Mouse (Mus musculus) small intestine, adult 2 months (tissue): Measurements from ENCODE around the gene Gm48552. TPM values are rescaled to one million over a fixed set of nuclear protein-coding genes. Genes with fewer than 3 reads are reported as not detected.

Source experiments
- H3K27ac ChIP-seq: fragments of 200-500 bp; 2 replicates; pipeline ENCODE4 v1.5.1; 2012; ENCODE audit warnings: low read depth, low read length, control low read depth, inconsistent platforms; ENCODE audit not compliant: insufficient read depth
- H3K27me3 ChIP-seq: fragments of 200-500 bp; 2 replicates; pipeline ENCODE4 v1.6.1; 2012; ENCODE audit warnings: mild to moderate bottlenecking, moderate library complexity, low read length, inconsistent platforms; ENCODE audit not compliant: control insufficient read depth, insufficient read depth
- H3K36me3 ChIP-seq: fragments of 200-500 bp; 2 replicates; pipeline ENCODE4 v1.6.1; 2012; ENCODE audit warnings: mild to moderate bottlenecking, low read length, control low read depth, inconsistent platforms; ENCODE audit not compliant: control insufficient read depth, insufficient read depth
- H3K4me1 ChIP-seq: fragments of 200-500 bp; 2 replicates; pipeline ENCODE4 v1.6.1; 2012; ENCODE audit warnings: low read length, inconsistent platforms, mixed read lengths; ENCODE audit not compliant: control insufficient read depth, insufficient read depth, insufficient read length
- H3K4me3 ChIP-seq: fragments of 200-500 bp; 2 replicates; pipeline ENCODE4 v1.5.1; 2012; ENCODE audit warnings: low read depth, mild to moderate bottlenecking, control low read depth, inconsistent platforms, low read length, moderate library complexity
- CTCF ChIP-seq: fragments of 200-500 bp; IDR thresholded peaks from 2 replicates; pipeline ENCODE4 v1.5.1; 2012; ENCODE audit warnings: low read depth, mild to moderate bottlenecking, control low read depth, inconsistent platforms, low read length, moderate library complexity, mixed read lengths; ENCODE audit not compliant: insufficient replicate concordance, insufficient read length; ENCODE audit errors: extremely low read depth
- POLR2A ChIP-seq: fragments of 200-500 bp; IDR thresholded peaks from 2 replicates; pipeline ENCODE4 v1.6.1; 2012; ENCODE audit warnings: low read depth, mild to moderate bottlenecking, control low read depth, inconsistent platforms, low read length, moderate library complexity
- WGBS: fragments of 180-500 bp; shearing (Covaris S2); methylation state at CpG from one replicate; pipeline ENCODE4 v1.1.7; 2018; 5-methylcytosine and 5-hydroxymethylcytosine counted together
- polyA plus RNA-seq: library from polyadenylated mRNA; depleted of rRNA; stranded (reverse); fragments of >200 nt; gene quantifications from 2 replicates; pipeline ENCODE4 v1.2.3, GENCODE M21; 2012

The Gm48552 gene
- polyA plus RNA-seq, 1 experiment = 5.0 TPM

DNA sequence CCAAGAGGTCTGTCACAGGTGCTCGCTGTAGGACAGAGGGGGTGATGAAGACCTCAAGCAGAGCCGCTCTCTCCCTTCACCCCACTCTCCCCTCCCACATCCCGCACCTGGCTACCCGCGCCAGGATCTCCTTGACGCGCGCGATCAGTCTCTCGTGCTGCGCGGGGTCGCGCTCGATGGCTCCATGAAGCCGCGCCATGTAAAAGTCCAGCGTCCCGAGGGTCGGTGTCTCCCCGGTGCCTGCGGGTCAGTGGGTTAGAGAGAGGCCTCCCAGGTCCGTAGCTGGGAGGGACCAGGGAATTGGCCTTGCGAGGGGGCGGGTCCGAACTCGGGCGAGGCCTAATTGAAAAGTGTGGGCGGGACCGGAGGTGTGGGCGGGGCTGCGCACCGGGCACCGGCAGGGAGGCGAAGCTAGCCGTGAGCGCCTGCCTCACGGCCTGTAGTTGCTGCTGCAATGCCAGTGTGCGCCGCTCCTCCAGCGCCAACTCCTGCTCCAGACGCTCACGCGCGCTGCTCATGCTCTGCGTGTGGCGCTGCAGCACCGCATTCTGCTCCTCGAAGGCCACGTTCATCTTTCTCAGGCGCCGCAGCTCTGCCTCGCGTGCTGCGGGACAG is 42.2 kb upstream of the Gm48552 start:
- H3K36me3 ChIP-seq = peaks cover 9% of the 10 kb centered on the region
- peak overlapping the region; percentile 62 for H3K4me3 ChIP-seq
- peaks cover 16% of the 10 kb centered on the region for H3K27me3 ChIP-seq
- TF ChIP-seq POLR2A (peak; percentile 35; the same call in 1 of the 2 replicates), CTCF (0 out of 2 replicates have a peak, but pooled peaks have one; percentile 11)
- WGBS = 11% methylated on average over 55 of the region's 55 CpGs
- H3K27ac ChIP-seq = peak overlapping the region; percentile 45; the same call in 1 of the 2 replicates
- H3K4me1 ChIP-seq = peaks cover 32% of the 10 kb centered on the region

DNA sequence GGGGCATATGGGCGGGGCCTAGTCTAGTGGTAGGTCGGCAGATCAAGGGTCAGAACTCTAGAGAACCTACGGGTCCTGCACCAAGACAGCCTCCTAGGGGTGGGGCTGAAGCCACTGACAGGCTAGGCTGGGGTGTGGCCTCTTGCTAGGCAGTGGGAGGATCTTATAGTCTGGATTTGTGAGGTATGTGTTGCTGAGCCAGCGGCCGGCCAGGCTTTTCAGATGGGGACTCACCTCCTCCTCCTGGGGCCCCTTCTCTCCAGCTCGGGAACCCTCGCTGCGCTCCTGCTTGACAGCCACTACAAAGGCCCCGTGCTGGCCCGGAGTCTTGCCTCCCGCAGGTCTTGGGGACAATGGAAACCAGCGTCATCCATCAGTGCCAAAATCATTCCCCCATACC is 39.7 kb upstream of the Gm48552 start:
- H3K27ac ChIP-seq = peak overlapping the region; percentile 61; the same call in 1 of the 2 replicates
- TF ChIP-seq CTCF (no peak), POLR2A (no peak; the same call in 1 of the 2 replicates)

DNA sequence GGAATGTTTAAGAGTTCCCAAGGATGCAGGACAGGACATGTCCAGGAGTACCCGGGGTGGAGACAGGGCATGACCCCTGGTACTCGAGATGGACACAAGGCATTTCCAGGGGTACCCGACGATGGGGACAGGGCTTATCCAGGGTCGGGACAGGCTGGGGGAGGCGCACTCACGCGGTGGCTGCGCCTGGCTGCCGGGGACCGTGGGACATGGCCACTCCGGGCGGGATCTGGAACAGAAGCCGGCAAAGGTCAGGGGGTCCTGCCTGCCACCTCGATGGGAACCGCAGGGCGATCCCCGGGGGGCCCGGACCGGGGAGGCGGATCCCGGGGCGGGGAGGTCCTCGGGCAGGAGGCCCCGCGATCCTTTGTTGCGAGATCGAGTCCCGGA is 38.8 kb upstream of the Gm48552 start:
- peak overlapping the region; percentile 75 for H3K4me3 ChIP-seq
- WGBS = 1% methylated on average over 29 of the region's 29 CpGs
- H3K36me3 ChIP-seq = peaks cover 9% of the 10 kb centered on the region
- no peak for TF ChIP-seq CTCF
- no peak for TF ChIP-seq POLR2A
- peaks cover 30% of the 10 kb centered on the region for H3K4me1 ChIP-seq
- no peaks in the 10 kb centered on the region for H3K27me3 ChIP-seq
- peak overlapping the region; percentile 61 for H3K27ac ChIP-seq

More for the DNA sequence above, 39.7 kb upstream of the Gm48552 start:
- Histone ChIP-seq H3K27me3 (no peaks in the 10 kb centered on the region), H3K4me3 (peak overlapping the region; percentile 75), H3K36me3 (peaks cover 9% of the 10 kb centered on the region), H3K4me1 (peaks cover 32% of the 10 kb centered on the region)
- 9% methylated on average over 12 of the region's 12 CpGs for WGBS

DNA sequence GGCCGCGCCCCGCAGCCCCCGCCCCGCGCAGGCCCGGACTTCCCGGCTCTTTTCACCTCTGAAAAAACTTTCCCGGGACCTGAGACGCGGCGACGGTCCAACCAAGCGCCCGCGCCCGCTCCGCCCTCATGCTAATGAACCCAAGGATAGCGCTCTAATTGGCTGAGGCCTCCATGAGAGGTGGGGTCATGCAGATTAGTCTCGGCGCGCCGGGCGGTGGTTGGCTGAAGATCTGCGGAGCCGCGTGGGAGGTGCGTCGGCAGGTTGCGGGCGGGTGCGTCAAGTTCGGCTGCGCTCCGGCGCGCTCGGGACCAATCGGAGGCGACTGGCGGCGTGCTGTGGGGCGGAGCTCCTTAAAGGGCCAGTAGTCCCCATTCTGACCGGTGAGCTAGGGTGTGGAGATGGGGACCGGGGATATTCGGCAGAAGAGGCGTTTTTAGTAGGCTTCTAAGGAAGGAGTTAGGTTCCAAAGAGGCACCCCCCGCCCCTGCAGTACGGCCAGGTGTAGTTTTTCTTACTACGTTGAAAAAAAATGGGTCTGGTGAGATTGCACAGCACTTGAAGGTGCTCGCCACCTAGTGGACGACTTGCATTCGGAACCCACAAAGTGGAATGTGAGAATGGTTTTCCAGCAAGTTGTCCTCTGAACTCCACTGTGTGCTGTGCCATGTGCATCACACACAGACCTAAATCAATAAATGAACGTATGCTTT is 38.3 kb upstream of the Gm48552 start, which contains the start of gene Hmg20b:
Hmg20b (minus strand) TSS at position 130 of the 713 bp plus-strand sequence.
- peak within 1 kb of the TSS; percentile 71 for H3K27ac ChIP-seq
- peaks cover 30% of the 10 kb centered on the region for H3K4me1 ChIP-seq
- WGBS = 1% methylated on average over 54 of the region's 54 CpGs
- H3K27me3 ChIP-seq = no peaks in the 10 kb centered on the region
- peak; percentile 99; the same call in 1 of the 2 replicates for TF ChIP-seq CTCF
- peak; percentile 28; the same call in 1 of the 2 replicates for TF ChIP-seq POLR2A
- peak within 1 kb of the TSS; percentile 75 for H3K4me3 ChIP-seq
- H3K36me3 ChIP-seq = peaks cover 9% of the 10 kb centered on the region

DNA sequence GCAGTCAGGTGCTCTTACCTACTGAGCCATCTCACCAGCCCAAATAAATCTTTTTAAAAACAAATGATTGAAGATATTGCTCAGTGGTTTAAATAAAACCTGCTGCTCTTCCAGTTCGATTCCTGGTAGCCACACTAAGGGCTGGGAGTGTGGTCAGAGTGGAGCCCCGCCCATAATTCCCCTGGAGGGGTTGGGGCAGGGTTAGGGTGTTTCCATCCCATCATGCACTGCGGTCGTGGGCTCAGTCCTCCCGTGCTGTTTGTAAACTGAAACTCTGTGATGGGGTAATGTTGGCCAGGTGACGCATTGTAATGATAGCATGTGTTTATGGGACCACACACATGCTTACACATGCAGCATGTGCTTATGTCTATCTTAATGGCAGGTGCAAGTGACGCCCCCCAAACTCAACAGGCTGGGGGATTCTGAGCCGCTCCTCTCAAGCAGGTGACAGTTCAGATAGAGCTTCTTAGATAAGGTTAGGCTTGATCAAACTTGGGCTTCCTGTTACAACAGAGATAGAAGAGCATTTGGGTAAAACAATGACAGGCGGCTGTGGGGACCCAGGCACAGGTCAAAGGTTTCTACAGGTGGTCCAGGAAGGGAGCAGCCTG is 37.0 kb upstream of the Gm48552 start:
- peaks cover 9% of the 10 kb centered on the region for H3K36me3 ChIP-seq
- peaks cover 26% of the 10 kb centered on the region for H3K4me1 ChIP-seq
- 12% methylated on average over 9 of the region's 9 CpGs for WGBS
- TF ChIP-seq CTCF = no peak
- no peak for TF ChIP-seq POLR2A
- no peak overlapping the region for H3K4me3 ChIP-seq
- H3K27me3 ChIP-seq = no peaks in the 10 kb centered on the region
- no peak overlapping the region; the same call in 1 of the 2 replicates for H3K27ac ChIP-seq

DNA sequence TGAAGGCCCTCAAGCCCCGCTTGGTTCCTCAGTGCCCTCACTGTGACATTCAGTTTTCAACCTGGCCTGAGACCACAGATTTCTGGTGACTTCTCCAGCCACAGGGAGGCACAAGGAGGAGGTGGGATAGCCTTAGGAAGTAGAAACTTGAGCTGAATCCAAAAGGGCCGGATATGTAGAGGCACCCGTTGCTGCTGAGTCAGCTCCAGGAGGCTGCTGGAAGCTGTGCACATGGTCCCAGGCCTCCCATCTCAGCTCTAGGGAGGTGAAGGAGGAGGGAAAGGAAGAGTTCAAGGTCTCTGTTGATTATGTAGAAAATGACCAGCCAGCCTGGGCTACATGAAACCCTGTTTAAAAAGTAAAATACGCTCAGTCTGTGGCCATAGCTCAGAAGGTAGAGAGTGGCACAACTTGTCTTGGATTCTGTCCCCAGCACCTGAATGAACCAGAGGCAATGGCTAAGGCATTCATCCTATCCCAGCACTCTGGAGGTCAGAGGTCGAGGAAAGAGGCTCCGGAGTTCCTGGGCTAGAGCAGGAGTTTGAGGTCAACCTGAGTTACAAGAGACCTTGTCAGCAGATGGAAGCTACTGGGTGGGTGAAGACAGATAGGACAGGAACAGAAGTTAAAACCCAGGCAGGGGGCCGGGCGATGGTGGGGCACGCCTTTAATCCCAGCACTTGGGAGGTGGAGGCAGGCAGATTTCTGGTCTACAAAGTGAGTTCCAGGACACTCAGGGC is 33.9 kb upstream of the Gm48552 start:
- 85% methylated on average over 9 of the region's 9 CpGs for WGBS
- Histone ChIP-seq H3K4me1 (peaks cover 23% of the 10 kb centered on the region; the same call in 1 of the 2 replicates), H3K36me3 (no peaks in the 10 kb centered on the region), H3K27me3 (no peaks in the 10 kb centered on the region), H3K27ac (no peak overlapping the region), H3K4me3 (no peak overlapping the region)
- TF ChIP-seq POLR2A = no peak
- no peak for TF ChIP-seq CTCF
